Mouse (Mus musculus) forelimb bud, embryonic 11.5 days (tissue): Measurements from ENCODE around the gene Slc38a4.

ENCODE experiments used
- DNase-seq: peaks from one replicate; pipeline ENCODE4 v3.0.0-alpha.2; 2012; ENCODE audit warnings: low read depth, low spot score

The Slc38a4 gene

GRCm38 (mm10) chr15:96971906-96972305 lies 83.8 kb downstream of the Slc38a4 start:
- DNase-seq = no peak

DNA sequence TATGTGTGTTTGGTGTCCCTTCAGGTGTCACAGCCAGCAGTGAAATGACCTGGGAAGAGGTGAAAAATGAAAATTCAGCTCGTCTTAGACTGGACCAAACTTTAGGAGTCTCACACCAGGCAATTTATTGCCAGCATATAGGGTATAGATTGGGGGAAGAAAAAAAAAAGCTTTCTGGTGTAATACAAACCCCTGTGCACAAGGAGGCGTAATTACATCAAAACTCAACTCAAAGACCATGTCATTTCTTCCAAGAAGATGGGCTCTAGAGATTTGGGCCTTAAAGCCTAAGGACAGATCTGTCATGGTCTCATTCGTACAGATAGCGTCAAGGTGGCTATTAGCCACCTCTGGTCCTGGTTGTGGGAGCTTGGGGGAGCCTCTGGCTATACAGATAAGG lies 86.0 kb downstream of the Slc38a4 start:
- no peak for DNase-seq

DNA sequence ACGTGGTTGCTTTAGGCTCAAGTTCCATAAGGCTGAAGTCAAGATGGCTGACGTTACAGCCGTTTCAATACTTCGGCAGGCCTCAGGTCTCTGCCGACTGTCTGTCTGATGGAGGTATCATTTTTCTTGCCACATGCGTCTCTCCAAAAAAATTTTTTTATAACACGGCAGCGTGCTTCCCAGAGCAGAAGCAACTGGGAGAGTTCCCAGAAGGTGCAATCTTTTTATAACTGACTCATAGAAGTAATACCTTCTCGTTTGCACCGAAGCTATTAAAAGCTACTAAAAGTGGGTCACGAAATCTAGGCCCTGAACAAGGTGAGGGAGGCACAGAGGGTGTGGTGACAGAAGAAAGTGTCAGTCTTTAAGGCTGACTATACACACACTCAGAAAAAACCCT lies 87.0 kb downstream of the Slc38a4 start:
- DNase-seq = no peak

DNA sequence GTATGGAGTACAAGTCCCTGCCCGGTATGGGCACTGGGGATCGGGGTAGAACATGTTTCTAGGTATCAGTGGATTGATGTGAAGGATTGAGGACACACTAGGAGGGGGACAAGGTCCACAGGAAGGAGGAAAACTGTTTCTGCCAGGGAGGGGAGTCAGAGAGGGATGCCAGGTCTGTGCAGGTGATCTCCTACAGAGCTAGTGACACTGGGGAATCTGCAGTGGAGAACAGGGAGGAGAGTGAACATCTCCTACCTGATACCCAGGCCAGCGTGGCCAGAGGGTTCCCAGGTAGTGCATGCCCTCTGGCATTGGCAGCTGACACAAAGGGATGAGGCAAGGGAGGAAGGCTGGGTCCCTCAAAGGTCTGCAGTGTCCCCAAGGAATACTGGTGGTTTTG lies 89.4 kb downstream of the Slc38a4 start:
- no peak for DNase-seq

DNA sequence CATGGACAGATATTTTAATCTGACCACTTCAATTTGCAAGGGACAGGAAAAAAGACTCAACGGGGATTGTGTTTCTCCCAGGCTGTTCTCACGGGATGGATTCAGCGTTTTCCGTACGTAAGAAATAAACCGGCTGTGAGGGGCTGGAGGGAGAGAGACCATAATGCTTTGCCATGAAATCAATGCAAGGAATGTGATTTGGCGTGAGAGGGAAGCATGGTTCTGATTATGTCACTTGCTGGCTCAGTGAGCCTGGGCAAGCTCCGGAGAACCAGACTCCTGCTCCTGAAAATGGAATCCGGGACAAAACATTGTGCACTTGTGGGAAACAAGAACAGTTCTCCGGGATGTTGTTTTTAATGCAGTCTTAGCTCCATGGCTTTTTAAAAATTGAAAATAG lies 92.0 kb downstream of the Slc38a4 start:
- DNase-seq = peak; percentile 52

DNA sequence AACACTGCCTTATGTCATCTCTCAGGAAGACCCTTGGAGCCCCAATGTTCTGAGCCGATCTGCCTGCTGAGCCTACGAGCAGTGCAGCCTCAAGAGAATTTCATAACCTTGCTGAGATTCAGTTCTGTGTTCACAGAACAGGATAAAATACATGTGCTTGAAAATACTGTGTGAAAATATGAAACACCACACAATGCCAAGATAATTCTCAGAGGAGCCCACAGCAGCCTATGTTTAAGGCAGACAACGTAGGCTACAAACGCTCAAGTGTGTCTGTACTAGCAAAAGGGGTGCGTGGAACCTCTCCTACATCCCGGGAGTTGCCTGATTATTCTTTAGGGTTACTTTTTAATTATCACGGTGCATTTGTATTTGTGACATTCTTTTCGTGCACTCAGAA lies 92.4 kb downstream of the Slc38a4 start:
- DNase-seq = no peak

- no peak for DNase-seq
These were observed 95.4 kb downstream of the Slc38a4 start for GRCm38 (mm10) chr15:96960343-96960742.

GRCm38 (mm10) chr15:96959247-96959646 lies 96.5 kb downstream of the Slc38a4 start:
- DNase-seq = no peak

DNA sequence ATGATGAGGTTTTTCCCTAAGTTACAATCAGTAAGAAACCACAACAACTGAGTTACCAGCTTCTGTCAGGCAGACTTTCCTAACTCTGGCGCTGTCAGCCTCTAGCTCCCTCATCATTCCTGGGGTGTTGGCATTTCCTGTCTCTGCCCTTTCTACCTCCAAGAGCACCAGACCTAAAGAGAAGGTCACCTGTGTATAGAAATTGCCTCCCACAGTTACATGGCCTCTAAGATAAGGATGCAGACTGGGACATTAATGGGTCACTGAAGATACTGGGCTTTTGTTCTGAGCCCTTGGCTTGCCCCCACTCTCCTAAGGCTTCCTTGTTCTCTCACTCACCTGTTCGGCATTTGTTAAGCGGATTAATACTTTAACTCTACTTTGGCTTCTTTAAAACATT lies 99.1 kb downstream of the Slc38a4 start:
- no peak for DNase-seq

GRCm38 (mm10) chr15:96954389-96954788 lies 101.4 kb downstream of the Slc38a4 start:
- no peak for DNase-seq

DNA sequence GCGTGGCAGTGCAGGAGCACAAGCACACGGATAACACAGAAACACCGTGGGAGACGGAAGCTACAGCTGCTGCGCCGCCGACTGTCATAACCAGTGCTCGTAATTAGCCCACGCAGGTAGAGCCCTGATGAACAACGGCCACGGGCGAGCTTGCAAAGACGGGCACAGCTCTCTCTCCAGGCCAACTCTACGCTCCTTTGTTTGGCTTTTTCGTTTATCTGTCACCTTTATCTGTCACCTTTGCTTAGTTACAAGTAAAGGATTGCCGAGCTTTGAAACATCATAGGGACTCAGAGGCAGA lies 101.9 kb downstream of the Slc38a4 start:
- no peak for DNase-seq

GRCm38 (mm10) chr15:96953112-96953937 lies 102.4 kb downstream of the Slc38a4 start:
- DNase-seq = peak; percentile 78

- DNase-seq = no peak
These were observed 103.3 kb downstream of the Slc38a4 start for GRCm38 (mm10) chr15:96952488-96952887.

DNA sequence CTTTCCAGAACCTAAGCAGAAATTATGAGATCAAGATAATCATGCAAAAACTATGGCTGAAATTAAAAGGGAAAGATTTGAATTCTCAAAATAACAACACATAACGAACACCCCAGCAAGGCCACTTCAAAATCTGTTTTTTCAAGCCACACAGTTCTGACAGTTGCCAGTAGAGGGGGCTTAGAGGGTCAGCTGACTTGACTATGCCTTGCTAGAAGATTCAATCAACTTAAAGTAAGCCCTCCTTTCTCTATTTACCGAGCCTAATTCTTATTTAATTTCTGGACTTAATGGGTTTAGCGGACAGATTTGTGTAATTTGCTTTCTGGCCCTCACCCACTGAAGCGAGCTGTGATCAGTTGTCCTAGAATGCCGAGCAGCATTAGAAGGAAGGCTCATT lies 104.0 kb downstream of the Slc38a4 start:
- no peak for DNase-seq

DNA sequence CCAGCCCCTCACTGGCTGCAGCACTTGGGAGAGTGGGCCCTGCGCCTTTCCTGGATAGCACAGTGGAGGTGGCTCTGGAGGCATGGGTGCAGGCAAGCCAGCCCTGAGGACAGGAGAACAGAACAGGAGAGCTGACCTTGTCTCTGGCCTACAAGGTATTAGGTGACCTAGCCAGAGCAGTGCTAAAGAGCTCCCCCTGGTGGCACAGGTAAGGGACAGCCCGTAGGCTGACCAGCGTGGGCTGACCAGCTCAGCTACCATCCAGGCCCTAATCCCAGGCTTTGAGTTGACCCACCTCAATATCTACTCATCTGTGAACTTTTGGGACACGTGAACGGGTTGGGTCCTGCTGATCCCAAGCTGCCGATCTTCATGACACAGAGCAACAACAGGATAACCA lies 107.3 kb downstream of the Slc38a4 start:
- DNase-seq = no peak
